Mouse (Mus musculus): ENCODE measurements around the gene Tsku. TPM values are rescaled to one million over a fixed set of nuclear protein-coding genes. Genes with fewer than 3 reads are reported as not detected.
A peak's percentile ranks its signal among the peaks of the same experiment; 100 is the strongest.

Gene Tsku
- polyA plus RNA-seq, 1 experiment from 2014 or later, result 16.0 TPM

DNA sequence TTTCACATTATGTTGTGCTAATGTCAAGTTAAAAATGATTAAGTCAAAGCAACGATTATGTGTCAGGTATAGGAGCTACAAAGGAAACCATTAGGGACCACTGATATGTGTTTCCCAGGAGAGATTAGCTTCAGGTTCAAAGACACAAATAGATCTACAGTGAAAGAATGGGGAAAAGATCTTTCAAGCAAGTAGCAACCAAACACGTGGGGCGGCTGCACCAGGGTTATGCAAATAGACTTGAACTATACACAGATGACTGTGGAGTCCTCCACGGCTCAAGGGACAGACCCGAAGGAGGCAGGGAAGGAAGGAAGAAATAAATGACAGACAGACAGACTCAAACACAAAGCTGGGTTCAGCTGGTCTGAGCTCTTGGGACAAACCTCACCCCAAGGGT lies 16.1 kb upstream of the Tsku start:
- Histone ChIP-seq H3K4me3 (ENCODE audit: low read depth, low read length) (no peak overlapping the region), H3K27me3 (ENCODE audit: control insufficient read depth, insufficient read depth, low read length) (no peaks in the 10 kb centered on the region), H3K4me1 (ENCODE audit: control insufficient read depth, insufficient read depth, low read length) (no peaks in the 10 kb centered on the region), H3K9me3 (ENCODE audit: control insufficient read depth, low read length) (no peaks in the 10 kb centered on the region), H3K36me3 (ENCODE audit: control insufficient read depth, insufficient read depth, low read length) (no peaks in the 10 kb centered on the region), H3K4me2 (ENCODE audit: low read depth, severe bottlenecking) (no peak overlapping the region), H3K9ac (ENCODE audit: low read length) (no peak overlapping the region), H3K27ac (replicated peaks; ENCODE audit: low read depth, low read length) (no peak overlapping the region)
- ATAC-seq (ENCODE audit: insufficient number of reproducible peaks, low FRiP score, low TSS enrichment, low read depth) (no peak), DNase-seq (ENCODE audit: low spot score) (no peak)
- WGBS, result 77% methylated on average over 5 of the region's 5 CpGs

DNA sequence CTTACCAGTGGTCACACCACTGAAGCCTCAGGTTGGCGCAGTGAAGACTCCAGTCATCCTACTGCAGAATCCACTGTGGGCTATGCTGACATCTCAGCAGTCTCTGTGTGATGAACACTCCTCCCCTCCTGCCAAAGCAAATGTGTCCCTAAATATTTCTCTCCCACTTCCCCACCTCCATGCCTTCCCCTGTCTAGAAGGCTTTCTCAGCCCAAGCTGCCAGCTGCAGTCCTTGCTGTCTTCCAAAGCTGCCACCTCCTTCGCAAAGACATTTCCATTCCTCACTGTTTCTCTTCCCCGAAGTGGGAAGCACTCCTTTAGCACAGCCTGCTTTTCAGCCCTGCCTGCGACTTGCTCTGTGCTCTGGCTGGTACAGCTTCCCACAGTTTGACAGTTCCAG lies 10.0 kb upstream of the Tsku start:
- H3K9me3 ChIP-seq (ENCODE audit: control insufficient read depth, low read length), result no peaks in the 10 kb centered on the region
- H3K27ac ChIP-seq (replicated peaks; ENCODE audit: low read depth, low read length), result no peak overlapping the region
- H3K4me3 ChIP-seq (ENCODE audit: low read depth, low read length), result no peak overlapping the region
- H3K9ac ChIP-seq (ENCODE audit: low read length), result no peak overlapping the region
- H3K4me2 ChIP-seq (ENCODE audit: low read depth, severe bottlenecking), result no peak overlapping the region
- H3K36me3 ChIP-seq (ENCODE audit: control insufficient read depth, insufficient read depth, low read length), result no peaks in the 10 kb centered on the region
- 37% methylated on average over 4 of the region's 4 CpGs for WGBS
- ATAC-seq (ENCODE audit: insufficient number of reproducible peaks, low FRiP score, low TSS enrichment, low read depth), result no peak
- no peaks in the 10 kb centered on the region for H3K4me1 ChIP-seq (ENCODE audit: control insufficient read depth, insufficient read depth, low read length)
- DNase-seq (ENCODE audit: low spot score), result no peak
- no peaks in the 10 kb centered on the region for H3K27me3 ChIP-seq (ENCODE audit: control insufficient read depth, insufficient read depth, low read length)

DNA sequence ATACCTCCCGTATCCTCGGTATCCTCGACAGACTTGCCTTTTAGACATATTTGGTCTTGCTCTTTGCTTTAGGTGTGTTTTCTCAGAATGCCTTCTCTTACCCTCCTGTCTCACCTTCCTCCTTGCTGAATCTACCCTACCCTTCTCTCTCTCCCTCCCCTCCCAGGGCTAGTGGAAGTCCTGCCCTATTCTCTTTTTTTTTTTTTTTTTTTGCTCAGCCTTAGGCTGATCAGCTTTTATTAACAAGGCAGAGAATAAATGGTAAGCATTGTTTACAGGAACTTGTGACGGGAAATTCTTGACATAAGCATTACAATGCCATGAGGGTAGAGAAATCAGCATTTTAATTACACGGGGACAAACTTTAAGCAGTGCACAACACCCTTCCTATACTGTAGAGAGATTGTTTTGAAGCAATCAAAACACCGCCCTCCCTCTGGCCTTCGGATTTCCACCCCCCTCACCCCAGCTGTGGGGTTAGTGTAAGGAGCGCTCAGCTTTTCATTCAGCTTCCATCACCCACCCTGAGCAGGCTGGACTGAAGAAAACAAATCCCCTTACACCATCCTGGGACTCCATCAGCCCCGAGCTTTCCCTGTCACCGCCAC lies 8.7 kb upstream of the Tsku start:
- Histone ChIP-seq H3K9me3 (ENCODE audit: control insufficient read depth, low read length) (no peaks in the 10 kb centered on the region), H3K27ac (replicated peaks; ENCODE audit: low read depth, low read length) (no peak overlapping the region), H3K4me3 (ENCODE audit: low read depth, low read length) (no peak overlapping the region), H3K36me3 (ENCODE audit: control insufficient read depth, insufficient read depth, low read length) (no peaks in the 10 kb centered on the region), H3K27me3 (ENCODE audit: control insufficient read depth, insufficient read depth, low read length) (no peaks in the 10 kb centered on the region), H3K4me1 (ENCODE audit: control insufficient read depth, insufficient read depth, low read length) (no peaks in the 10 kb centered on the region), H3K9ac (ENCODE audit: low read length) (no peak overlapping the region), H3K4me2 (ENCODE audit: low read depth, severe bottlenecking) (no peak overlapping the region)
- ATAC-seq (ENCODE audit: insufficient number of reproducible peaks, low FRiP score, low TSS enrichment, low read depth) (no peak), DNase-seq (ENCODE audit: low spot score) (no peak)
- WGBS, result 67% methylated on average over 10 of the region's 10 CpGs

DNA sequence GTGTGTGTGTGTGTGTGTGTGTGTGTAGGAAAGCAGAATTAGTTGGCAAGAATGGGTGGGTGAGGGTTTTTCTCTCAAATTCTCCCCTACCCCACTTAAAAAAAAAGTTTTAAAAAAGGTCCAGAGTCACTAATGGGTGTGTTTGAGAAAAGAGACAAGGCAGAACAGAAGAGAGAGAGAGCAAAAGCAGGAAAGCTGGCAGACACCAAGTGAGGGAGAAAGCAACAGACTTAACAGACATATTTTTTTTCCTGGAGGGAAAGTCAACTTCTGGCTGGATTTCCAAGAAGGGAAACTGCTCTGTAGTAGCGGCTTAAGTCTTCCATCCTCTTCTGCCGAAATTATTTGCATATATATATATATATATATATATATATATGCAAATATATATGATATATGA lies 534 bp upstream of the Tsku start:
- H3K27ac ChIP-seq (replicated peaks; ENCODE audit: low read depth, low read length), result 0 out of 2 replicates have a peak overlapping the region, but pooled peaks have one; percentile 25
- H3K9me3 ChIP-seq (ENCODE audit: control insufficient read depth, low read length), result no peaks in the 10 kb centered on the region
- peaks cover 14% of the 10 kb centered on the region for H3K4me1 ChIP-seq (ENCODE audit: control insufficient read depth, insufficient read depth, low read length)
- no peak overlapping the region for H3K9ac ChIP-seq (ENCODE audit: low read length)
- H3K27me3 ChIP-seq (ENCODE audit: control insufficient read depth, insufficient read depth, low read length), result no peaks in the 10 kb centered on the region
- no peak for DNase-seq (ENCODE audit: low spot score)
- H3K4me3 ChIP-seq (ENCODE audit: low read depth, low read length), result no peak overlapping the region
- 28% methylated on average over 2 of the region's 2 CpGs for WGBS
- no peaks in the 10 kb centered on the region for H3K36me3 ChIP-seq (ENCODE audit: control insufficient read depth, insufficient read depth, low read length)
- ATAC-seq (ENCODE audit: insufficient number of reproducible peaks, low FRiP score, low TSS enrichment, low read depth), result 0 out of 2 replicates have a peak, but pooled peaks have one; percentile 0
- no peak overlapping the region for H3K4me2 ChIP-seq (ENCODE audit: low read depth, severe bottlenecking)

DNA sequence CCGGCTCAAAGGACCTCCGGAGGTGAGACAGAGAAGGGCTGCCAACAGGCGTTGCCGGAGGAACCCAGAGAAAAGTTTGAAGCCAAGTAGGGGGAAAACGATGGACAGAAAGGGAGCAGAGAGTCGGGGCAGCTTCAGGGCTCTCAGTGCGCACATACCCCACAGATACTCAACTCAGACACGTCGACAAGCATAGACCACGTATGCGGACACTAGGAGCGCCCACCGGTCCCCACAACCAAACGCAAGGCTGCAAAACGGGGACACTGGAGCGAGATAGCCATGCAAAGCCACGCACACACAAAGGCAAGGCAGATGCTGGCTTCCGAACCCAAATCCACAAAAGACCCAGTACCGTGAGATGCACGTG lies 522 bp downstream of the Tsku start:
- H3K36me3 ChIP-seq (ENCODE audit: control insufficient read depth, insufficient read depth, low read length), result no peaks in the 10 kb centered on the region
- H3K4me1 ChIP-seq (ENCODE audit: control insufficient read depth, insufficient read depth, low read length), result peaks cover 23% of the 10 kb centered on the region
- H3K27me3 ChIP-seq (ENCODE audit: control insufficient read depth, insufficient read depth, low read length), result no peaks in the 10 kb centered on the region
- peak overlapping the region; percentile 88 for H3K27ac ChIP-seq (replicated peaks; ENCODE audit: low read depth, low read length)
- H3K4me2 ChIP-seq (ENCODE audit: low read depth, severe bottlenecking), result peak overlapping the region; percentile 59
- H3K9me3 ChIP-seq (ENCODE audit: control insufficient read depth, low read length), result no peaks in the 10 kb centered on the region
- ATAC-seq (ENCODE audit: insufficient number of reproducible peaks, low FRiP score, low TSS enrichment, low read depth) (peak; percentile 18), DNase-seq (ENCODE audit: low spot score) (no peak)
- peak overlapping the region; percentile 63 for H3K9ac ChIP-seq (ENCODE audit: low read length)
- WGBS, result 0% methylated on average over 20 of the region's 20 CpGs
- H3K4me3 ChIP-seq (ENCODE audit: low read depth, low read length), result peak overlapping the region; percentile 78

DNA sequence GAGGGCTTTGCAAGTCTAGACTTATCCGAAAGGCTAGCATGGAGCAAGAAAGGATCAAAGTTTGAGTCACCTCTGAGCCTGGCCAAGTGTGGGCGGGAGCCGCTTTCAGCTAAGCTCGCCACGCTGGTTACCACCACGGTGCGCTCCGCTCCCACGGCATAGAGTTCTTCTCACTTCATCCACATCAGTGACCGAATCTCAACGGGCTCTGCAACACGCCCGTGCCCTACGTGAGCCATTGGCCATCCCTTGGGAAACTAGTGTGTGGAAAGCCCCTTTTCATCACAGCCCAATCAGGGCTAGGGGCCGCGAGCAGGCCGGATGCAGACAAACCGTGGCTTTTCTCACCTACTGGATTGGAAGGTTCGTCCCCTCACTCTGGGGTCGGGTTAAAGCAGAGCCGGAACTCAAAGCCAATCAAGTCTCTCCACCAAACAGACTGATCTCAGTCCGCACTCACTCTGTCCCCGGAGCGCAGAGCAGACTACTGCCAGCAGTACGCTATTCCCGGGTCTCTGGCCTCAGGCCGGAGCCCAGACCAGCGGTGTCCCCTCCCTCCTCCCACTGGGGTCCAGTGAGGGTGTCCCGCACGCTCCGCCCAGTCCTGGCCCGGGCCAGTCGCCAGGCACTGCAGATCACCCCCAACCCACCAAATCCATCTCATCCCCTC lies 1.0 kb downstream of the Tsku start:
- H3K27me3 ChIP-seq (ENCODE audit: control insufficient read depth, insufficient read depth, low read length), result no peaks in the 10 kb centered on the region
- H3K9ac ChIP-seq (ENCODE audit: low read length), result peak overlapping the region; percentile 63
- peak overlapping the region; percentile 59 for H3K4me2 ChIP-seq (ENCODE audit: low read depth, severe bottlenecking)
- ATAC-seq (ENCODE audit: insufficient number of reproducible peaks, low FRiP score, low TSS enrichment, low read depth), result peak; percentile 63
- H3K4me1 ChIP-seq (ENCODE audit: control insufficient read depth, insufficient read depth, low read length), result peaks cover 29% of the 10 kb centered on the region
- under 1% methylated on average over 33 of the region's 33 CpGs for whole genome bisulfite sequencing
- peak overlapping the region; percentile 88 for H3K27ac ChIP-seq (replicated peaks; ENCODE audit: low read depth, low read length)
- H3K36me3 ChIP-seq (ENCODE audit: control insufficient read depth, insufficient read depth, low read length), result no peaks in the 10 kb centered on the region
- no peaks in the 10 kb centered on the region for H3K9me3 ChIP-seq (ENCODE audit: control insufficient read depth, low read length)
- H3K4me3 ChIP-seq (ENCODE audit: low read depth, low read length), result peak overlapping the region; percentile 78
- DNase-seq (ENCODE audit: low spot score), result peak; percentile 83

DNA sequence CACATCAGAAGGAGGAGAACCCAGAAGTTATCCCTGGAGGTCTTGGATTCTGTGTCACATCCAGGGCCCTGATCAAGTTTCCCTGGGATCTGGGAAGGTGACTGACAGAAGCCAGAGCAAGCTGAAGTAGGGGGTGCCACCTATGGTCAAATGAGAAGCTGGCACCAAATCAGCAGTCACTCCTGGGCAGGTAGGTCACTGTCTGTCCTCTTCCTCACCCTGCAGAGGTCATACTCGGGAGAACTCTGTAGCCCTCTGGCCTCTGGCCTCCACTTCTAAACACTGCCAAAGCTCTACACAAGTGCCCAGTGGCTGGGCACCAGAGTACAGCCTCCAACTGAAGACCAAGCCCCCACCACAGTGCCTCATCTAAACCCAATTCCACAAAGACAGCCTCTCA lies 3.1 kb downstream of the Tsku start:
- Histone ChIP-seq H3K9me3 (ENCODE audit: control insufficient read depth, low read length) (no peaks in the 10 kb centered on the region), H3K27ac (replicated peaks; ENCODE audit: low read depth, low read length) (no peak overlapping the region), H3K36me3 (ENCODE audit: control insufficient read depth, insufficient read depth, low read length) (no peaks in the 10 kb centered on the region), H3K4me2 (ENCODE audit: low read depth, severe bottlenecking) (no peak overlapping the region), H3K27me3 (ENCODE audit: control insufficient read depth, insufficient read depth, low read length) (no peaks in the 10 kb centered on the region), H3K4me1 (ENCODE audit: control insufficient read depth, insufficient read depth, low read length) (peaks cover 48% of the 10 kb centered on the region), H3K9ac (ENCODE audit: low read length) (no peak overlapping the region), H3K4me3 (ENCODE audit: low read depth, low read length) (no peak overlapping the region)
- ATAC-seq (ENCODE audit: insufficient number of reproducible peaks, low FRiP score, low TSS enrichment, low read depth) (no peak), DNase-seq (ENCODE audit: low spot score) (peak; percentile 18)
- WGBS, result 50% methylated on average over 1 of the region's 1 CpGs

DNA sequence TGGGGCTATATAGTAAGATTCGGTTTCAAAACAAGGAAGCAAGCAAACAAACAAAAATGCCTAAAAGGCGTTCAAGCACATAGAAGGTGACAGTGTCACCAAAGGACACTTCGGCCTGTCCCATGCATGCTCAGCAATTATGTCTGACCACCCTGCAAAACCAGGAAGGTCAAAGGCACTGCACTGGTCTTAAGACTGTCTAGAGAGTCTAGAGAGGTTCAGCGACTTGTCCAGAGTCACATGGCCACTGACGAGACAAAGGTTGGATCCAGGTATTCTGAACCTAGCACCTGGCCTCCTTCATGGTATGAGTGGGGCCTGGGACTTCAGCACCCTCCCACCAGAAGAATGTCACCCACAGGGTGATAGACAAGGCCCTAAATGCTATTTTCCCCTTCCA lies 3.8 kb downstream of the Tsku start:
- 76% methylated on average over 5 of the region's 5 CpGs for WGBS
- ATAC-seq (ENCODE audit: insufficient number of reproducible peaks, low FRiP score, low TSS enrichment, low read depth) (no peak), DNase-seq (ENCODE audit: low spot score) (peak; percentile 18)
- no peaks in the 10 kb centered on the region for H3K27me3 ChIP-seq (ENCODE audit: control insufficient read depth, insufficient read depth, low read length)
- H3K4me3 ChIP-seq (ENCODE audit: low read depth, low read length), result no peak overlapping the region
- H3K9ac ChIP-seq (ENCODE audit: low read length), result no peak overlapping the region
- H3K4me2 ChIP-seq (ENCODE audit: low read depth, severe bottlenecking), result no peak overlapping the region
- no peak overlapping the region for H3K27ac ChIP-seq (replicated peaks; ENCODE audit: low read depth, low read length)
- H3K4me1 ChIP-seq (ENCODE audit: control insufficient read depth, insufficient read depth, low read length), result peaks cover 48% of the 10 kb centered on the region
- no peaks in the 10 kb centered on the region for H3K9me3 ChIP-seq (ENCODE audit: control insufficient read depth, low read length)
- H3K36me3 ChIP-seq (ENCODE audit: control insufficient read depth, insufficient read depth, low read length), result 0 out of 2 replicates have a peak, but pooled peaks cover 2% of the 10 kb centered on the region
